Mouse (Mus musculus) liver, embryonic 14.5 days (tissue): ENCODE data around the gene Dpep3. TPM values are rescaled to one million over a fixed set of nuclear protein-coding genes. Genes with fewer than 3 reads are reported as not detected.

Source experiments
- ATAC-seq: fragments of 200-750 bp; cut with Nextera tagmentation; 2 replicates; pipeline ENCODE4 v1.8.0; 2017; ENCODE audit warnings: moderate number of reproducible peaks, mild to moderate bottlenecking, moderate library complexity; ENCODE audit not compliant: insufficient read depth
- DNase-seq, 3 experiments: peaks; one replicate each; pipeline ENCODE4 v3.0.0-alpha.2; 2012 to 2013; ENCODE audit warnings: low read depth in 3 of 3, low spot score in 3 of 3
- H3K27ac ChIP-seq: fragments of 300-500 bp; sonication (generic); 2 replicates; pipeline ENCODE4 v1.5.1; 2014; ENCODE audit warnings: moderate library complexity, mild to moderate bottlenecking, control low read depth, inconsistent platforms
- H3K27me3 ChIP-seq: fragments of 300-500 bp; sonication (generic); 2 replicates; pipeline ENCODE4 v1.6.1; 2014; ENCODE audit warnings: mild to moderate bottlenecking, low read length, moderate library complexity; ENCODE audit not compliant: control insufficient read depth, insufficient read depth
- H3K36me3 ChIP-seq: fragments of 300-500 bp; sonication (generic); replicated peaks from 2 replicates; pipeline ENCODE4 v1.6.1; 2014; ENCODE audit warnings: low read depth; ENCODE audit not compliant: control insufficient read depth, insufficient read depth
- H3K4me1 ChIP-seq, 2 experiments: fragments of 200-500 bp in 1 of 2; fragments of 300-500 bp in 1 of 2; sonication (generic) in 1 of 2; replicated peaks; 2 replicates each; pipeline ENCODE4 v1.6.1; 2012 to 2014; ENCODE audit warnings: antibody characterized with exemption in 1 of 2, inconsistent platforms in 1 of 2, low read length in 1 of 2; ENCODE audit not compliant: control insufficient read depth in 2 of 2, insufficient read depth in 2 of 2
- H3K4me2 ChIP-seq: fragments of 300-500 bp; sonication (generic); 2 replicates; pipeline ENCODE4 v1.6.1; 2014; ENCODE audit warnings: low read depth, mild to moderate bottlenecking, control low read depth, moderate library complexity
- H3K4me3 ChIP-seq, 2 experiments: fragments of 200-500 bp in 1 of 2; fragments of 300-500 bp in 1 of 2; sonication (generic) in 1 of 2; 2 replicates each; pipeline ENCODE4 v1.5.1; 2012 to 2014; ENCODE audit warnings: low read depth in 2 of 2, low read length in 2 of 2, mild to moderate bottlenecking in 2 of 2, control low read depth in 1 of 2, inconsistent platforms in 1 of 2, moderate library complexity in 1 of 2; ENCODE audit not compliant: insufficient read depth in 1 of 2
- H3K9ac ChIP-seq: fragments of 300-500 bp; sonication (generic); replicated peaks from 2 replicates; pipeline ENCODE4 v1.6.1; 2014; ENCODE audit warnings: mild to moderate bottlenecking, control low read depth, moderate library complexity
- H3K9me3 ChIP-seq: fragments of 300-500 bp; sonication (generic); 2 replicates; pipeline ENCODE4 v1.6.1; 2016; ENCODE audit warnings: low read length, mixed read lengths; ENCODE audit not compliant: control insufficient read depth
- CTCF ChIP-seq: IDR thresholded peaks from 2 replicates; pipeline ENCODE4 v1.5.1; 2016; ENCODE audit warnings: antibody characterized with exemption, low read depth, control low read depth
- EP300 ChIP-seq: IDR thresholded peaks from 2 replicates; pipeline ENCODE4 v1.6.1; 2016; ENCODE audit warnings: antibody characterized with exemption, low read depth
- WGBS: fragments of 180-500 bp; shearing (Covaris S2); extraction: QIAGEN DNeasy Blood & Tissue Kit; methylation state at CpG from one replicate; pipeline ENCODE4 v1.1.7; 2014; ENCODE audit not compliant: insufficient replicate concordance; 5-methylcytosine and 5-hydroxymethylcytosine counted together
- polyA plus RNA-seq, 2 experiments: library from polyadenylated mRNA; depleted of rRNA in 1 of 2; stranded (reverse) in 1 of 2; unstranded in 1 of 2; fragments of >200 nt; fragmentation: Nextera tagmentation in 1 of 2; extraction: Ambion mirVana in 1 of 2; gene quantifications; 2 replicates each; pipeline versions ENCODE4 v1.2.1 to v1.2.3; 2012 to 2014

Dpep3 gene
- polyA plus RNA-seq, 2 experiments, result not detected

- H3K9ac ChIP-seq, result 0 out of 2 replicates have a peak overlapping the region, but pooled peaks have one; percentile 9
- no peaks in the 10 kb centered on the region for H3K36me3 ChIP-seq
- TF ChIP-seq EP300 (no peak), CTCF (no peak)
- peak overlapping the region; percentile 25 for H3K27ac ChIP-seq
- no peak for ATAC-seq
- H3K27me3 ChIP-seq, result no peaks in the 10 kb centered on the region
- no peak for DNase-seq
- peak overlapping the region; percentile 92 for H3K4me2 ChIP-seq
- no peaks in the 10 kb centered on the region for H3K9me3 ChIP-seq
- 16% methylated on average over 7 of the region's 7 CpGs for WGBS
- H3K4me1 ChIP-seq, result peaks cover 16 to 26% of the 10 kb centered on the region in 2 experiments
- peak overlapping the region; percentile 80 to 84 for H3K4me3 ChIP-seq
Measured at GRCm38 (mm10) chr8:105935863-105936603, 43.2 kb downstream of the Dpep3 start.

GRCm38 (mm10) chr8:105935105-105935504, 44.1 kb downstream of the Dpep3 start:
- no peaks in the 10 kb centered on the region for H3K27me3 ChIP-seq
- peak overlapping the region; percentile 25 for H3K27ac ChIP-seq
- TF ChIP-seq EP300 (0 out of 2 replicates have a peak, but pooled peaks have one; percentile 10), CTCF (no peak)
- WGBS, result 12% methylated on average over 6 of the region's 6 CpGs
- peak overlapping the region; percentile 92 for H3K4me2 ChIP-seq
- no peak for DNase-seq
- H3K36me3 ChIP-seq, result no peaks in the 10 kb centered on the region
- H3K9me3 ChIP-seq, result no peaks in the 10 kb centered on the region
- H3K9ac ChIP-seq, result no peak overlapping the region
- ATAC-seq, result no peak
- H3K4me3 ChIP-seq, result no peak overlapping the region
- peaks cover 16 to 26% of the 10 kb centered on the region in 2 experiments for H3K4me1 ChIP-seq

- H3K27me3 ChIP-seq, result no peaks in the 10 kb centered on the region
- peaks cover 16 to 26% of the 10 kb centered on the region in 2 experiments for H3K4me1 ChIP-seq
- H3K9ac ChIP-seq, result no peak within 1 kb of the TSS
- H3K36me3 ChIP-seq, result no peaks in the 10 kb centered on the region
- 72% methylated on average over 2 of the region's 2 CpGs for WGBS
- H3K9me3 ChIP-seq, result no peaks in the 10 kb centered on the region
- no peak for ATAC-seq
- H3K4me3 ChIP-seq, result no peak within 1 kb of the TSS
- no peak within 1 kb of the TSS for H3K27ac ChIP-seq
- no peak for DNase-seq
- TF ChIP-seq CTCF, result no peak
- no peak for TF ChIP-seq EP300
- no peak within 1 kb of the TSS for H3K4me2 ChIP-seq
Measured at GRCm38 (mm10) chr8:105933762-105934161, 45.5 kb downstream of the Dpep3 start, which contains the start of gene Ctrl. Gene Ctrl, minus strand, starts transcription at chr8:105933862.

- DNase-seq, result no peak
- H3K9ac ChIP-seq, result no peak overlapping the region
- 83% methylated on average over 11 of the region's 11 CpGs for WGBS
- TF ChIP-seq EP300 (no peak), CTCF (no peak)
- H3K36me3 ChIP-seq, result no peaks in the 10 kb centered on the region
- ATAC-seq, result no peak
- H3K27me3 ChIP-seq, result no peaks in the 10 kb centered on the region
- H3K27ac ChIP-seq, result no peak overlapping the region
- H3K4me2 ChIP-seq, result no peak overlapping the region
- no peak overlapping the region for H3K4me3 ChIP-seq
- H3K9me3 ChIP-seq, result no peaks in the 10 kb centered on the region
- H3K4me1 ChIP-seq, result peaks cover 14 to 19% of the 10 kb centered on the region in 2 experiments
Measured at GRCm38 (mm10) chr8:105932525-105932924, 46.7 kb downstream of the Dpep3 start.

DNA sequence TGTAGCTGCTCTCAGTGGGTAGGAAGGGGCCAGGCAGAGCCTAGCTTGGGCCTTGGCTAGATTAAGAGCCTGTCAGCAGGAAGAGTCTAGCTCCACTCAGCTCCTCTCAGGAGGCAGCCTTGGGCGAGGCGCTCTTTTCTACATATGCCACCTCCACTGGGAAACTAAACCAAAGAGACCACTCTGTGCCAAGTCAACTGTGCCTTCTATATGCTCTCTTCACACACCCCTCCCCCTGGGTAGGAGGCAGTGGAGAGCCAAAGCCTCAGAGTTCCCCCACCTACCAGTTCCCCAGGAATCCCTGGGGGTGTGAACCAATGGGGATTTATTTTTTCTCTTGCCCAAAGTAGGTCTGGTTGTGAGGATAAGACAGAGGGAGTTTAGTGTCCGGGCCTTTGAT, 48.0 kb downstream of the Dpep3 start:
- no peak overlapping the region for H3K4me3 ChIP-seq
- ATAC-seq, result no peak
- TF ChIP-seq EP300 (no peak), CTCF (no peak)
- no peaks in the 10 kb centered on the region for H3K9me3 ChIP-seq
- WGBS, result 81% methylated on average over 3 of the region's 3 CpGs
- H3K27me3 ChIP-seq, result no peaks in the 10 kb centered on the region
- H3K27ac ChIP-seq, result no peak overlapping the region
- no peak overlapping the region for H3K4me2 ChIP-seq
- H3K9ac ChIP-seq, result no peak overlapping the region
- peaks cover 10 to 14% of the 10 kb centered on the region in 2 experiments for H3K4me1 ChIP-seq
- no peaks in the 10 kb centered on the region for H3K36me3 ChIP-seq
- DNase-seq, result no peak
